Mouse (Mus musculus): ENCODE results near the gene Lsp1.
A peak's percentile ranks its signal among the peaks of the same experiment; 100 is the strongest.

Gene Lsp1

GRCm38 (mm10) chr7:142505942-142506341 is 45.3 kb downstream of the Lsp1 start:
- DNase-seq (ENCODE audit: low read depth, low spot score), result peak; percentile 69

GRCm38 (mm10) chr7:142506501-142506900 is 45.9 kb downstream of the Lsp1 start:
- no peak for DNase-seq (ENCODE audit: low read depth, low spot score)

GRCm38 (mm10) chr7:142507453-142507852 is 46.8 kb downstream of the Lsp1 start:
- no peak for DNase-seq (ENCODE audit: low read depth, low spot score)

- DNase-seq (ENCODE audit: low read depth, low spot score), result peak; percentile 21
Measured at GRCm38 (mm10) chr7:142509518-142509917, 48.9 kb downstream of the Lsp1 start.

GRCm38 (mm10) chr7:142510021-142510777 is 49.6 kb downstream of the Lsp1 start:
- DNase-seq (ENCODE audit: low read depth, low spot score), result peak; percentile 29

- DNase-seq (ENCODE audit: low read depth, low spot score), result no peak
Measured at GRCm38 (mm10) chr7:142514048-142514447, 53.4 kb downstream of the Lsp1 start.

GRCm38 (mm10) chr7:142516221-142516978 is 55.8 kb downstream of the Lsp1 start:
- no peak for DNase-seq (ENCODE audit: low read depth, low spot score)

GRCm38 (mm10) chr7:142517531-142517930 is 56.9 kb downstream of the Lsp1 start:
- no peak for DNase-seq (ENCODE audit: low read depth, low spot score)

GRCm38 (mm10) chr7:142520331-142520730 is 59.7 kb downstream of the Lsp1 start:
- no peak for DNase-seq (ENCODE audit: low read depth, low spot score)

- DNase-seq (ENCODE audit: low read depth, low spot score), result peak; percentile 82
Measured at GRCm38 (mm10) chr7:142522352-142522751, 61.7 kb downstream of the Lsp1 start.

GRCm38 (mm10) chr7:142523200-142523990 is 62.8 kb downstream of the Lsp1 start:
- DNase-seq (ENCODE audit: low read depth, low spot score), result no peak

- no peak for DNase-seq (ENCODE audit: low read depth, low spot score)
Measured at GRCm38 (mm10) chr7:142525342-142526178, 65.0 kb downstream of the Lsp1 start.

- no peak for DNase-seq (ENCODE audit: low read depth, low spot score)
Measured at GRCm38 (mm10) chr7:142529350-142529749, 68.7 kb downstream of the Lsp1 start.

- no peak for DNase-seq (ENCODE audit: low read depth, low spot score)
Measured at GRCm38 (mm10) chr7:142531973-142532521, 71.4 kb downstream of the Lsp1 start.

- DNase-seq (ENCODE audit: low read depth, low spot score), result no peak
Measured at GRCm38 (mm10) chr7:142532671-142533058, 72.1 kb downstream of the Lsp1 start, which contains the start of gene Mrpl23. Mrpl23 (plus strand) TSS chr7:142532686.

GRCm38 (mm10) chr7:142533059-142533855 is 72.6 kb downstream of the Lsp1 start:
- DNase-seq (ENCODE audit: low read depth, low spot score), result peak; percentile 86

- no peak for DNase-seq (ENCODE audit: low read depth, low spot score)
Measured at GRCm38 (mm10) chr7:142535116-142535515, 74.5 kb downstream of the Lsp1 start.

- DNase-seq (ENCODE audit: low read depth, low spot score), result no peak
Measured at GRCm38 (mm10) chr7:142535832-142536231, 75.2 kb downstream of the Lsp1 start.

GRCm38 (mm10) chr7:142537181-142537580 is 76.6 kb downstream of the Lsp1 start:
- no peak for DNase-seq (ENCODE audit: low read depth, low spot score)

- DNase-seq (ENCODE audit: low read depth, low spot score), result peak; percentile 82
Measured at GRCm38 (mm10) chr7:142537879-142538278, 77.3 kb downstream of the Lsp1 start.

Measured in ZHBTc4 (cell line).